Mouse (Mus musculus) heart, postnatal 14 days (tissue): ENCODE measurements around the gene Pced1b. TPM values are rescaled to one million over a fixed set of nuclear protein-coding genes. Genes with fewer than 3 reads are reported as not detected.

Source experiments
- DNase-seq, 2 experiments: peaks; one replicate each; pipeline ENCODE4 v3.0.0; 2021 to 2022
- intact Hi-C: fragments of 180-260 bp; cut with DNase I; formaldehyde crosslinking; loops from one replicate; pipeline ENCODE4 v1.15.1; 2025
- total RNA-seq, 2 experiments: library from RNA; stranded (reverse); gene quantifications; 2 replicates each; pipeline ENCODE4 v1.2.3; 2021

Pced1b gene
- total RNA-seq, 2 experiments from 2014 or later: 5.5 to 6.2 TPM

DNA sequence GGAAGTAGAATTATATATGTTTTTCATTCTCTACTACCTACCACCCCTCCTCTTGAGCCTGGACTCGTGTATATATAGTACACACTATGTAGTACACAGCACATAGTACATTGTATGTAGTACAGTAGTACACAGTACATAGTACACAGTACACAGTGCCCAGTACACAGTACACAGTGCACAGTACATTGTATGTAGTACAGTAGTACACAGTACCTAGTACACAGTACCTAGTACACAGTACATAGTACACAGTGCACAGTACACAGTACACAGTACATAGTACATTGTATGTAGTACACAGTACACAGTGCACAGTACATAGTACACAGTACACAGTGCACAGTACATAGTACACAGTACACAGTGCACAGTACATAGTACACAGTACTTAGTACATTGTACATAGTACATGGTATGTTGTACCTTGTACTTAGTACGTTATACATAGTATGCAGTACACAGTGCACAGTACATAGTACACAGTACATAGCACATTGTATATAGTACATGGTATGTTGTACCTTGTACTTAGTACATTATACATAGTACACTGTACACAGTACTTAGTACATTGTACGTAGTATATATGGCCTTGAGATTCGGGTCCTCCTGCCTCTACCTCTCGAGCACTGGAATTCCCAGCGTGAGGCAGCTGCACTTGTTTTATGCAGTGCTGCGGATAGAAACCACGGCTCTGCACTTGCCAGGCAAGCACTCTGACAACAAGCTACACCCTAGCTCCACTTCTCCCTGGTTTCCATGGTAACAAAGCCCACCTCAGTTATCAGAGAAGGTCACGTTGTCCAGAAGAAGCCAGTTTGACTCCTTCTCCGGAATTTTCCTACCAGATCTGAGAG, 35.0 kb downstream of the Pced1b start:
- DNase-seq: no peak
- intact Hi-C loops: no loop called here

DNA sequence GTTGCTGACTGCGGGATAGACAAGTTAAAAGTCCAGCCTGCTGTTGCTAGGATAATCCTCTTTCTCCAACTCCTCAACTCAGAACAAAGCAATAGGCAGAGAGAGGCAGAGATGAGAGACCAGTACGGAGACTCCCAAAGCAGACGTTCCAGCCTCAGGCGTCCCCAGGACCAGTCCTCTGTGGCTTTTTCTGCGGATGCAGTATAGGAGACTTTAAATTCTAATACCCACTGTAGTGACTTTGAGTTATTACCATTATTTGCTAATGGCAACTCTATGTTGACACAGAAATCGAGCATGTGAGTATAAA, 35.6 kb downstream of the Pced1b start:
- intact Hi-C loops: no loop called here
- no peak for DNase-seq

DNA sequence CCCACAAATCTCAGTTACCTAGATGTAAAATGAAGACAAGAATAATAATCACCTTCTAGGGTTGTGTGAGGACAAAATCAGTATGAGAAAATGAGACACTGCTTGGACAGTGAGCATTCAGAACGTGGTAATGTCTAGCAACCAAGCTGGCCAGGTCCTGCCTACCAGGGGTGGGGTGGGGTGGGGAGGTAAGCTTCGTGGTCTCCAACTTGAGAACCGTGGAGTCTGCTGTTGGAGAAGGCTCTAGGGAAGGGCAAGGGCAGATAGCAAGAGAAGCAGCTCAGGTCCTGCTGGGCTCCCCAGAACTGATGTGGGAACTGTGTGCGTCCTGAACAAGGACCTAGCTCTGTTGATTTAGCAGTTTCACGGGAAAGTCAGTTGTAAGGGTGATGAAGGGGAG, 37.3 kb downstream of the Pced1b start:
- intact Hi-C loops: no loop called here
- DNase-seq: no peak

DNA sequence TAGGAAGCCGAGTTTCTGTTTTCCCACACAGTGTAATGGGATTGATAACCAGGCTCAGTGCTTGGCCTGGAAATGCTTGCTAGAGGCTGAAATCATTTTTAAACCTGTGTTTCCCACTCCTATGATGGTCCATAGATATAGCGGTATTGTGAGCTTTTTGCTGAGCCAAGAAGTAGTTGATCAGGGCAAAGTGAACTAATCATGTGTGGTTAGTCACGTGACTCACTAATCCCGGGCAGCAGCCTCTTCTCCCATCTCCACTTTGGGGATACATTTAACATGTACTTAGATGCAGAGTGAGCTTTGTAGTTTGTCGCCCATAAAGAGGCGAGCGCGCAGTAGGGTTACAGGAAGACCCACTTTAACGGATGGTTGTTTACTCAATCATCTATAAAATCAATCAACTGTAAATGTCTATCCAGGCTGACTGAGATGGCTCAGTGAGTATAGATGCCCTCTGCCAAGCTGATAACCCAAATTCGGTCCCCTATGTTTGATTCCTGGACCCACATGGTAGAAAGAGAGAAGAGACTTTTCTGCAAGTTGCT, 38.8 kb downstream of the Pced1b start:
- DNase-seq: no peak
- intact Hi-C loops: no loop called here

DNA sequence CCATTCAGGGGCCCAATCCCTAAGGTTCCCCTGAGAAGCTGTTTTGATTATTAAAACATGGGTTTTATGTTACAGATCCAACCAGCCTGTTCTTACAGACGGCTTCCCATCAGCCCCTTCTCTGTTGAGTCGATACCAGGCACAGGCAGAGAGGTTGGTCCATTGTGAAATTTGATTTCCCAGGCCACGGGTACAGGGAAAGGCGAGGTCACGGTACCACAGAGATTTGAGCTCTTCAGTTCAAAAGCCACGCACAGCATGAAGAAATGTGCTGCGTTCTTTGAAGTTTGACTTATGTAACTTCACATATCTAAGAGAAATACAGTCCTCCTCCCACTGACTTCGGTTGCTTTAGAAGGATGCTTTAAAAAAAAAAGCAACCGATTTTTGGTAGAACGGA, 39.8 kb downstream of the Pced1b start:
- DNase-seq: no peak
- intact Hi-C loops: no loop called here

DNA sequence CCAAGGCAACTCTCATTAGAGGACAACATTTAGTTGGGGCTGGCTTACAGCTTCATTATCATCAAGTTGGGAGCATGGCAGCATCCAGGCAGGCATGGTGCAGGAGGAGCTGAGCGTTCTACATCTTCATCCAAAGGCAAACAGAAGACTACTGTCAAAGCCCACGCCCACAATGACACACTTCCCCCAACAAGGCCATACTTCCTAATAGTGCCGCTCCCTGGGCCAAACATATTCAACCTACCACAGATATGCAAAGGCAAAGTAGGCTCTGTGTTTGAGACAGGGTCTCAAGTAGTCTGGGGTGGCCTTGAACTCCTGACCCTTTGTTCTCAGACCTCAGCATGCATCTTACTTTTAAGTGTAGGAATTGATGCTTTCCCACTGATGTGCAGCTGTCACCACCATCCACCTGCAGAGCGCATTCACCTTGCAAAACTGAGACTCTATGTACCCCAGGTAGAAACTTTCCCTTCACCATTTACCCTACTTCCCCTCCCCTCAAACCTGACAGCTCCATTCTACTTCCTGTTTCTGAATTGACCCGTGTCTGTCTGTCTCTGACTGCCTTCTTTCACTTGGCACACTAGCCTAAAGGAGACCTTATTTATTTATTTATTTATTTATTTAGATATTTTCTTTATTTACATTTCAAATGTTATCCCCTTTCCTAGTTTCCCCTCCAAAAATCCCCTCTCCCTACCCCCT, 40.7 kb downstream of the Pced1b start:
- no peak for DNase-seq
- intact Hi-C loops: no loop called here

DNA sequence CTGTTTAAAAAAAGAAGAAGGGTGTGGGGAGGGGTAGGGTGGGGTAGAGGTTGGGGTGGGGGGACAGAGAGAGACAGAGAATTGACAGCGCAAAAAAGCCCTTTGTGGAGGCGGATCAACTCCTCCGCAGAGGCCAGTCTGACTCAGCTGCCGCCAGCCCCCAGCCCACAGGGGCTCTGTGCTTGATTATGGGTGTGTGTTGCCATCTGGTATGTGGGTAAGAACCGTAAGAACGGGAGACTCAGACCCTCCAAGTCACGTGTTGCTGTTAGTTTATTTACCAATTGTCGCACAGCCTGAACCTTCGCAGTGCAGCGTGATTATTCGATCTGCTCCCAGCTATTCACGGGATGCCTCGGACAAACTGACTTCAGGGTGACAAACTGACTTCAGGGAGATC, 41.8 kb downstream of the Pced1b start:
- no peak for DNase-seq
- intact Hi-C loops: no loop called here

DNA sequence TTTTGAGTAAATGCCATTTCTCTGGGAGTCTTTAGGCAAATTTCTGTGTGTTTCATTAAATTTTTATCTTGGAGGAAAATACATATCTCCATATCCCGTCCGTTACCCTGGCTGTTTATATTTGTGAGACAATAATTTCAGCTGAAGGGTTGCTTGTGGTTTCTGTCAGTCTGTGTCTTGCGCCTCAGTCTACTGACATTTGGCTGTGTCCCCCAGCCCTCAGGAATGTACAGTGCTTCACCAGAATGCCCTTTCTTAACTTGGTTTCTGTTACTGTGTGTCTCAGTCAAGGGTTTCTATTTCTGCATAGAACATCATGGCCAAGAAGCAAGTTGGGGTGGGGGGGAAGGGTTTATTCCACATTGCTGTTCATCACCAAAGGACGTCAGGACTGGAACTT, 42.3 kb downstream of the Pced1b start:
- intact Hi-C loops: no loop called here
- DNase-seq: no peak

DNA sequence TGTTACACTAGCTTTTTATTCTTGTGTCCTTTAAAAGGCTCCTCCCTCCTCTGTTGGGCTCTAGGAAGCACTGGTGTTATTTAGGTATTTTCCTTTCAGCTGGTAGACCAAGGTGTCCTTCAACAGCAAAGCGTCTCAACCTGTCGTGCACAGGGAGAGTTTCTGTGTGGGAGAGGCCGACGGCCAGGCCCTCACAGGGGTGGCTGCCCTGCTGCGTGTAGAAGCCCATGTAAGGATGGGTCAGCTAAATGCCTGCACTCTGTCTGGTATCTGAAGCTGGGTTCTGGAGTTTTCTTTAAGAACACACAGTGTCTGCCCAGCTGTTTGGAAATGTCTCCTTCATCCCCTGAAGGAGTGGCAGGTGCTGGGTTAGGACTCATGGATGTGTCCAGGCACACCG, 43.4 kb downstream of the Pced1b start:
- no peak for DNase-seq
- intact Hi-C loops: no loop called here

DNA sequence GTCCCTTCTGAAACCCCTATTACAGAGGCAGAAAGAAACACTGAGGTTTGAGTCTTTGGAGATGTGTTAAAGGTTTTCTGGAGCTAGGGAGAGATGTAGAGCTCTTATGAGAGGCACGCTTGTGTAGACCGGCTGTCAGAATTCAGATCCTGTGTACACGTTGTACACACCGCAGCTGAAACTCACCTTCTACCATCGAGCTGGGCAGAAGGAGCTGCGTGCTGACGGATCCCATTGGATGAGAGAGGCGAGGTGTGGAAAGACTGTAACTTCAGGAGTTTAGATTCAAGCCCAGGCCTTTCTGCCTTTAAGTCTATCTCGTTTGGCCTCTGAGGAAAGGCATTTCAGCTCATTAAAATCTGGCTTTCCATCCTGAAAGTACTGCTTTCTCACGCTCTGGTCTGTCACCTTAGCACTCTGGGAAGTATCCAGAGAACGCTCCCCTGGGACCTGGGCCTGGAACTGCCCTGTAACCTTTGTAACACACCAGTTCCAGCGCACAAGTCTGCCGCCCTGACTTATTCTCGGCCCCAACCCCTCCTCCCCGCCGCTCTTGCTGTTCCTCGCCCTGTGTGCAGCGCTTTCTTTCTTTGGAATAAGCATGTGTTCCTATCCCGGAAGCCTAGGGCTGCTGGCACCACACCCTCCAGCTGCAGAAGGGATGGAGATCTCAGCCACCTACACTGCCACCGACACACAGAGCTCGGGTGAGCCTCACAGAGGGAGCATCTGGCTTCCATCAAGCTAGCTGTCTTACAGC, 44.6 kb downstream of the Pced1b start:
- peak; percentile 65 for DNase-seq
- intact Hi-C loops: no loop called here

DNA sequence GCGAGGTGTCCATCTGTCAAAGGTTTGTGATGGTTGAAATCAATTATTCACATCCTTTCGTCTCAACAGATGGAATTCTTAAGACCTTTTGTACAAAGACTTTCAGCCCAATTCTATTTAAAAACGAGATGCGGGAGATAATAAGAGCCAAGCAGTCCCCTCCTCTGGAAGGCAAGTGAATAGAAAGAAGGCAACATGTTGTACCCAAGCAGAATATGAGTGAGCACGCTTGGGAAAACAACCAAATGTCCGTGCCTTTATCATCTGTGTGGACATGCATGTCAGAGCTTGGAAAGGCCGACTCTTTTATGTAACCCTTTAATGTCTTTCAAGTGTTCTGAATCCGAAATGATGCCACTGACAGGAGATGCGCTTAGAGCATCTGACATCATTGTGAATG, 61.0 kb downstream of the Pced1b start:
- DNase-seq: no peak
- intact Hi-C loops: no loop called here

DNA sequence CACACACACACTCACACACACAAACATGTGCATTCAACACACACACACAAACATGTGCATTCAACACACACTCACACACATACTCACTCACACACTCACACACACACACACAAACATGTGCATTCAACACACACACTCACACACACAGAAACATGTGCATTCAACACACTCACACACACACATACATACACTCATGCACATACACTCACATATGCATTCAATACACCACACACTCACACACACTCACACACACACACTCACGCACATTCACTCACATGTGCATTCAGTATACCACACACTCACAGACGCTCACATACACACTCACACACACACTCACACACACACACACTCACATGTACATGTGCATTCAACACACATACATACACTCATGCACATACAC, 62.6 kb downstream of the Pced1b start:
- no peak for DNase-seq
- intact Hi-C loops: no loop called here

DNA sequence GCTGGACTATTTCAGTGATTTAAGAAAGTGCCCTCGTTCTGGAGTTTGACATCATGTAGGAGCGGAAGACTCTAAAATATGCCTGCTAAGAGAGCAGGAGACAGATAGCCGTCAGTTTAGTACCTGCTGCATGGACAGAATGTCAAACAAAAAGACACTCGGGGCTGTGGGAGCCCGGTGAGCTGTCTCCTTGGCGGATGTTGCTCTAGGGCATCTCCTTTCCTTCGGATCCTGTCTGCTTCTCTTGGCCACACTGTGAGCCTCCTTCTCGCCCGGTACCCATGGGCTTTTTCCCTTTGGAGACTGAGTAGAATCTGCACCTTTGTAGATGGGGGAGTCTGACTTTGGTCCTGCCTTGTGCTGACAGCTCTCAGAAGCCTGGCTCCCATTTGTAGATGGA, 63.3 kb downstream of the Pced1b start:
- no peak for DNase-seq
- intact Hi-C loops: no loop called here

DNA sequence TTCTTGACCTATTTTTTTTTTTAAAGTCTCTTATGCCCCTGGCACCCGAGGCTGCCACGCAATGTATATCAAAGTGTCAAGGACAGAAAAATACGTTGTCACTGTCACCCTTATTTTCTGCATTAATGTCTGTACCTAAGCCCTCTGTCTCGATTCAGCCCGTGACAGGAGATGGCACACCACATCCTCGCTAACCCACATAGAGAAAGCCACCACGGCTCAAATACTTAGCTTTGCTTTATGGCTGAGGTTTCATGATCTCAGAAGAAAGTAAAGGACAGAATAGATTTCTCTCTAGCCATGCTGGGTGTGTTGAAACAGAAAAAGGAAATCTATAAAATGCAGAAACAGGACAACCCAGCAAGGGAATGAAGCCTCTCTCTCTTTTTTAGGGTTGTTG, 64.3 kb downstream of the Pced1b start:
- DNase-seq: no peak

DNA sequence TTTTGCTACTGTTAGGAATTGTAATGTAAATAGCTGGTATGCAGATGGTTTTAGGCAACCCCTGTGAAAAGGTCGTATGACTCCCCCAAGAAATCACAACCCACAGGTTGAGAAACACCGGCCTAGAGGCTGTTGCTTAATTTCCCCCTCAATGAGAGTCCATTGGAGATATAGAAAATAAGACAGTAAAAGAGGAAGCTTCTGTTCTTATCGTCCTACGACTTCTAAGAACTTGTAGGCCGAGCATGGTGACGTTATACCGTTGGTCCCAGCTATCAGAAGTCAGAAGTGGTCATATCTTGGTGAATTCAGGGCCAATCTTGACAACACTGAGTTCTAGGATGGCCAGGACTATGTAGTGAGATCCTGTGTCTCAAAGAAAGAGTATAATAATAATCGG, 65.0 kb downstream of the Pced1b start:
- no peak for DNase-seq
- intact Hi-C loops: no loop called here

More for the DNA sequence above, 64.3 kb downstream of the Pced1b start:
- intact Hi-C loops: no loop called here

DNA sequence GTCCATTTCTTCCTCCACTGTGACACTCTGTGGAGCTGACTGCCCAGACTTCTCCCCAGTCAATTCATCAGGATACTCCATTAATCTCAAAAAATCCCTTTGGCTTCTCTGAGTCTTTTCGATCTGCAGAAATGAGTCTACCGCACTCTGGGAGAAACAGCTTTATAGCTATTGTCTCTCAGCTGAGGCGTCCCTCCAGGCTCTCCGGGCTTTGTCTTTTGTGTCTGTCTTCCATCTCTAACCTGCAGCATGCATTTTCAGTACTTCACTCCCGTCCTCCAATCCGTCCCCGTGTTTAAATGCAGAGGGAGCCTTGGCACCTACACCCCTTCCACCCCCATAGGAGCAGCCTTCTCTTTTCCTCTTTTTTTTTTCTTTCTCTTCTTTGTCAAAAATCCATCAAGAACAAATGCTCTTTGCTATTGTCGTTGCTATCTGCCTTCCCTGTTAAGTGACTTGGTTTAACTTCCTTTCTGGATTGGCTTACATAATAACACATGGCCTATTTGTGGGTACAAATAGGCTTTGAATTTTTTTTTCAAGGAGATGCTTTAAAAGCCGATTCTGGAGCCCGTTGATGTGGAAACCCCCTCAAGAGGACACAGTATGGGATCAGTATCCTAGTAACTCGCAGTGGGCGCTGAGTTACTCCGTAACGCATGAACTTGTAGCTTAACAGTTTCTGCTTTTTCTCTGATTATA, 68.0 kb downstream of the Pced1b start:
- no peak for DNase-seq
- intact Hi-C loops: no loop called here

DNA sequence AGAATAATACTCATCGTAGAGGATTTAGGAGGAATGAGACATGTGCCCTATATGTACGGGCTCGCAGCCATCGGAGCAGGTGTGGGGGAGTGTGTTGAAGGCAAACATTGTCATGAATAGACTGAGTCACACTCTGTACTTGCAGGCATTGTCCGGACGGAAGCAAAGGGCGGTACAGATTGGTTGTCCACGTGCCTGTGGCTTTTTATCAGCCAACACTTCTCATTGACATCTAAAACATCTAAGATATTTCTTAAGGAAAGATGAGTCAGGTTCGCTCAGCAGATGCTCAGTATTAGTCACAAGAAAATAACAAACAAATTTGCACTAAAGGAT, 68.5 kb downstream of the Pced1b start:
- DNase-seq: no peak
- intact Hi-C loops: no loop called here

DNA sequence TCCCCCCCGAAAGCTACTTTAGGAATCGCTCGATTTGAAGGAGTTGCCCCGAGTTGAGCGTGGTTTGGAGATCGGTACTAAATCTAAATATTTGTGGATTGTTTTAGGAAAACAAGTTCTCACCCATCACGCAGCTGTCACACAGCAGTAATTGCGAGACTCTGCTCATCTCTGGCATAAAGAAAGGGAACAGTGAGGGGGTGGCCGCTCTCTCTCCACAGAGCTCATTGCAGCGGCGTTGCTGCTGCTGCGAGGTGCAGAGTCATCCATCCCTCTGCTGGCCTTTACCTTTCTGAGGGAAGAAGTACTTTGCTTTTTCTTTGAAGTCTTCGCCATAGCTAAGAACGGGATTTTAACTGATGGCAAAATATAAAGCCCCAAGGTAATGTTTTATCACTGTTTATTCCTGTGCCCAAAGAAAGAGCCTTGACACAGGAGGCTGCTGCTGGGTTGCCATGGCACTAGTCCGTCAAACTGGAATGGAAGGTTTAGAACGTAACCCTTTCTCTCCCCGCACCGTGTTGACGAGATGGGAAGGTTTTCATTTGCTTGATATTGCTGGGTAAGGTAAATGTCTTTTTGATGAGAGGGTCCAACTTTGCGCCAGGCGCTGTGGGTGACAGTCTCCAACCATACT, 71.6 kb downstream of the Pced1b start:
- no peak for DNase-seq
- intact Hi-C loops: no loop called here

DNA sequence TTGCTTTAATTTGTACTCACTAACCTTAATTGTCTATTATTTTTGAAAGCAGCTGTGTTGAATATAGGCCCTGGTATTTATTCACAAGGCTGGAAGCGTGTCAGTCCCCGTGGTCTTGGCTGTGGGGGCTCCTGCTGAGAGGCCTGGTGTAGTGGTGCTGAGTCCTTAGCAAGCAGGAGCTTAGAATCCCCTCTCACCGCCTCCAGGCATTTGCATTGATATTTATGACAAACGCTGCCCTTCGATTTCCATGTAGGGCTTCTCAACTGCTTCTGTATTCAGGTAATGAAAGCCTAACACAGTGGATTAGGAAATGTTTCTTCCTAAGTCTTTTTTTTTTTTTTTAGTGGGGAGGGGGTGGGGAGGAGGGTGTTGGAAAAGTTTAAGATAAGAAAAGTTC, 75.9 kb downstream of the Pced1b start:
- intact Hi-C loops: no loop called here
- DNase-seq: no peak

DNA sequence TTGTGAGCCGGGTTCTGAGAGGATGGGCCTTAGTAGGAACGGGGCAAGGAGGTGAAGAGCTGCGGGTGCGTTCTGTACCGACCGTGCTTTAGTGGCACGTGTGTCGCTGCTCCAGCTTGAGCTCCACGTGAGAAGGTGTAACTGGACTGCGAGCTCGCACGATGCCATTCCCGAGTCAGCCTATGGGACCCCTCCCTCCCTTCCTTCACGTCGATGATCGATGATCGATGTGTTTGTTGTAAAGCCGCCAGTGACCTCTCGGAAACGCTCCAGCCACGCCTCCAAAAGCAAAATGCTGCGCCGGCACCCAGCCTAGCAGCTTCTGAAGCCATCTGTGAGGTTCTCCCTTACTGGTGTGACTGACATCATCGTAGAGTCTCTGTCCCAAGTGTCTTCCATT, 76.6 kb downstream of the Pced1b start:
- no peak for DNase-seq
- intact Hi-C loops: no loop called here
